ENCODE assay signal across 9 mouse cellular contexts in the genomic region with DNA sequence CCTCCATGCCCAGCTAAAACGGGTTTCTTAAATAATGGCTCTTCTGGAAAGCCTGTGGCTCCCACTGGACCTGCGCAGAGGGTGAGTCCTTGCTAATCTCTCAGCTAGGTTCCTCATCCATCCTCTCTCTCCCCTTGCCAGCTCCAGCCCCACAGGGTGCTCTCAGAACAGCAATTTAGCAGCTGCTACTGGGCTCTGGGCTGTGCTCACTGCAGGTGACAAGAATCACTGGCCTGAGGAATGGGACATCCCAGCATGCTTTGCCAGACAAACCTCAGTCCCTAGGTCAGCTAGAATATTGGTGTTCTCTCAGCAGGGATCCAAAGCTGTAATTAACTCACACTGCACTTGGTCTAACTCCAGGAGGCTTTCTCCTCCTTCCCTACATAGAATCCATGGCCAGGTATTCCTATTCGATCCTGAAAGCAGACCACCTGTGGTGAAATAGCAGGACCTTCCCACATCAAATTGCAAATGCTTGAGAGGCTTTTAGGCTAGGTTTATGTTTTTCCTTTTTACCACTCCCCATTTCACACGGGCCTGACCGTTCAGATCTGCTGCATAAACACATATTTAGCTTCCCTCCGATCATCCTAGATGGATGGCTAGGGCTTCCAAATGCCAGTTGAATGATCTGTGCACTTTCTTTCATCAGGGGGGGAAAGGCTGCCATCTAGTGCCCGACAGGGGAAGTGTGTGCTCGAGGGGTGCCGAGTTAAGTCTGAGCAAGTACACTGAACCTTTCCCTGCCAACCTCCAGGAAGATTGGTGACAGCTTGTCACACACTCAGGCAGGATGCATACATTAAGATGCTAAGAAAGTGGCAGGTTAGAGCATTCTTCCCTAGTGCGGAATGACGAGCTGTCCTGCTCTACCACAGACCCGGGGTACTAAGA. TPM values are rescaled to one million over a fixed set of nuclear protein-coding genes. Genes with fewer than 3 reads are reported as not detected.
DNase-seq lines count a peak whose midpoint lies in the region; ATAC-seq and TF ChIP-seq lines count a peak whose summit lies in the region.
"Had no signal": no experiment of that assay in that cellular context is flagged by ENCODE, and none has a peak within 500 bp of the region (broad histone marks: within the 10 kb centered on the region; RNA-seq: fewer than 3 reads in every experiment).

No protein-coding gene starts in this region.

- intact Hi-C loops in left cerebral cortex, postnatal 36 days (cut with DNase I), result loop anchor here (2.0 kb wide), 1 partner anchor 15 kb away; no protein-coding TSS in a partner anchor

- H3K4me2 ChIP-seq in forebrain, embryonic 11.5 days (ENCODE audit: low read depth, low read length, severe bottlenecking), result no peak overlapping the region
- H3K4me2 ChIP-seq in hindbrain, embryonic 16.5 days (ENCODE audit: low read length), result no peak overlapping the region
- H3K4me2 ChIP-seq in midbrain, postnatal 0 days (ENCODE audit: low read depth, low read length, poor library complexity, severe bottlenecking), result no peak overlapping the region
- no peak overlapping the region for H3K4me2 ChIP-seq in stomach, postnatal 0 days (replicated peaks; ENCODE audit: low read depth)

- no peak overlapping the region for H3K4me3 ChIP-seq in forebrain, embryonic 11.5 days (ENCODE audit: low read depth, low read length)
- no peak overlapping the region for H3K4me3 ChIP-seq in hindbrain, embryonic 16.5 days (ENCODE audit: low read length)
- no peak overlapping the region for H3K4me3 ChIP-seq in midbrain, postnatal 0 days (ENCODE audit: low read depth, low read length)
- no peak overlapping the region for H3K4me3 ChIP-seq in stomach, postnatal 0 days (ENCODE audit: low read depth, low read length)
- H3K4me3 ChIP-seq: erythroblast, embryonic 14.5 days had no signal

- H3K4me1 ChIP-seq in forebrain, embryonic 11.5 days (replicated peaks; ENCODE audit: control insufficient read depth, insufficient read depth, low read length), result no peaks in the 10 kb centered on the region
- H3K4me1 ChIP-seq in hindbrain, embryonic 16.5 days (ENCODE audit: control insufficient read depth, insufficient read depth, low read depth, low read length), result peaks cover 6% of the 10 kb centered on the region
- H3K4me1 ChIP-seq in midbrain, postnatal 0 days (ENCODE audit: insufficient read depth, low read length), result no peaks in the 10 kb centered on the region
- H3K4me1 ChIP-seq in stomach, postnatal 0 days (replicated peaks; ENCODE audit: control insufficient read depth, insufficient read depth), result no peaks in the 10 kb centered on the region

- ATAC-seq in forebrain, embryonic 11.5 days (replicated peaks; ENCODE audit: low FRiP score), result peak; percentile 27; the same call in 1 of the 2 replicates
- peak; percentile 72 for ATAC-seq in hindbrain, embryonic 16.5 days
- ATAC-seq in midbrain, postnatal 0 days (ENCODE audit: low FRiP score), result peak; percentile 54; the same call in 1 of the 2 replicates
- ATAC-seq in stomach, postnatal 0 days (ENCODE audit: low FRiP score, low TSS enrichment), result no peak

- H3K27me3 ChIP-seq in forebrain, embryonic 11.5 days (ENCODE audit: control insufficient read depth, insufficient read depth, low read length), result no peaks in the 10 kb centered on the region
- H3K27me3 ChIP-seq in hindbrain, embryonic 16.5 days (replicated peaks; ENCODE audit: control insufficient read depth, insufficient read depth, low read length), result no peaks in the 10 kb centered on the region
- H3K27me3 ChIP-seq in midbrain, postnatal 0 days (ENCODE audit: insufficient read depth, low read length), result no peaks in the 10 kb centered on the region
- no peaks in the 10 kb centered on the region for H3K27me3 ChIP-seq in stomach, postnatal 0 days (ENCODE audit: control insufficient read depth, insufficient read depth, low read length)

- H3K27ac ChIP-seq in forebrain, embryonic 11.5 days (ENCODE audit: low read depth, low read length), result no peak overlapping the region
- H3K27ac ChIP-seq in hindbrain, embryonic 16.5 days (ENCODE audit: low read depth, low read length), result no peak overlapping the region
- no peak overlapping the region for H3K27ac ChIP-seq in midbrain, postnatal 0 days (ENCODE audit: low read depth, low read length)
- H3K27ac ChIP-seq in stomach, postnatal 0 days (replicated peaks), result no peak overlapping the region

- no peaks in the 10 kb centered on the region for H3K9me3 ChIP-seq in forebrain, embryonic 11.5 days (ENCODE audit: control insufficient read depth, low read length)
- no peaks in the 10 kb centered on the region for H3K9me3 ChIP-seq in hindbrain, embryonic 16.5 days (ENCODE audit: control insufficient read depth, low read length)
- no peaks in the 10 kb centered on the region for H3K9me3 ChIP-seq in midbrain, postnatal 0 days (ENCODE audit: low read length)
- no peaks in the 10 kb centered on the region for H3K9me3 ChIP-seq in stomach, postnatal 0 days (ENCODE audit: control insufficient read depth, low read length)

- 16% methylated on average over 12 of the region's 12 CpGs for WGBS in forebrain, embryonic 11.5 days
- 12% methylated on average over 12 of the region's 12 CpGs for WGBS in hindbrain, embryonic 16.5 days
- WGBS in midbrain, postnatal 0 days, result 14% methylated on average over 12 of the region's 12 CpGs
- 18% methylated on average over 12 of the region's 12 CpGs for WGBS in stomach, postnatal 0 days

- no peak for TF ChIP-seq EP300 in stomach, postnatal 0 days (optimal IDR thresholded peaks at IDR 0.05)

- H3K36me3 ChIP-seq in forebrain, embryonic 11.5 days (ENCODE audit: control insufficient read depth, insufficient read depth, low read length), result no peaks in the 10 kb centered on the region
- H3K36me3 ChIP-seq in hindbrain, embryonic 16.5 days (ENCODE audit: control insufficient read depth, insufficient read depth, low read length), result no peaks in the 10 kb centered on the region
- no peaks in the 10 kb centered on the region for H3K36me3 ChIP-seq in midbrain, postnatal 0 days (ENCODE audit: insufficient read depth, low read length)
- H3K36me3 ChIP-seq in stomach, postnatal 0 days (ENCODE audit: control insufficient read depth, insufficient read depth, low read length), result no peaks in the 10 kb centered on the region

- TF ChIP-seq CTCF in midbrain, postnatal 0 days (IDR thresholded peaks at IDR 0.05), result peak; percentile 98
- TF ChIP-seq CTCF in stomach, postnatal 0 days (IDR thresholded peaks at IDR 0.05; ENCODE audit: low read depth), result peak; percentile 93

- peak; percentile 29 to 63 for DNase-seq in spleen, adult 18-20 months
- DNase-seq in spleen, adult 12 weeks (ENCODE audit: low spot score), result no peak
- peak; percentile 37 for DNase-seq in brain, embryonic 18.5 days (ENCODE audit: low read depth, low spot score)
- DNase-seq in forebrain, embryonic 11.5 days (ENCODE audit: low spot score), result peak; percentile 79
- peak; percentile 36 to 53 for DNase-seq in left cerebral cortex, postnatal 36 days (ENCODE audit: low spot score in 2 of 2)
- DNase-seq in midbrain, postnatal 0 days (ENCODE audit: low spot score), result peak; percentile 64
- peak; percentile 70 for DNase-seq in stomach, postnatal 0 days (ENCODE audit: low spot score)

- H3K9ac ChIP-seq in forebrain, embryonic 11.5 days (ENCODE audit: low read length), result no peak overlapping the region
- no peak overlapping the region for H3K9ac ChIP-seq in hindbrain, embryonic 16.5 days (ENCODE audit: low read depth, low read length)
- no peak overlapping the region for H3K9ac ChIP-seq in midbrain, postnatal 0 days (replicated peaks; ENCODE audit: low read length, poor library complexity, severe bottlenecking)
- H3K9ac ChIP-seq in stomach, postnatal 0 days (ENCODE audit: low read length), result no peak overlapping the region

RNA-seq across cellular contexts. Expression of gene Ypel5, which starts 22.6 kb away (rescaled TPM):
- 45.3 and 46.1 TPM in 2 replicates for polyA plus RNA-seq in forebrain, embryonic 11.5 days (2014; fragmentation: Nextera tagmentation; extraction: Ambion mirVana)
- 107 and 108 TPM in 2 replicates for polyA plus RNA-seq in hindbrain, embryonic 16.5 days (2015; fragmentation: Nextera tagmentation; extraction: Ambion mirVana)
- 10 to 100 TPM; 83.7 to 94.6 TPM for total RNA-seq in left cerebral cortex, postnatal 36 days (2021)
- total RNA-seq in midbrain, postnatal 0 days (2014; rRNA removed), result 60.3 and 71.8 TPM in 2 replicates
- polyA plus RNA-seq in midbrain, postnatal 0 days (2015; fragmentation: Nextera tagmentation; extraction: Ambion mirVana), result 115 and 120 TPM in 2 replicates
- polyA plus RNA-seq in stomach, postnatal 0 days (2015; fragmentation: Nextera tagmentation; extraction: Ambion mirVana), result 67.3 and 69.5 TPM in 2 replicates
